Mouse (Mus musculus): ENCODE measurements around the gene Slc25a3. TPM values are rescaled to one million over a fixed set of nuclear protein-coding genes. Genes with fewer than 3 reads are reported as not detected.

The Slc25a3 gene
- total and polyA plus RNA-seq, 2 experiments = 222 to 371 TPM

DNA sequence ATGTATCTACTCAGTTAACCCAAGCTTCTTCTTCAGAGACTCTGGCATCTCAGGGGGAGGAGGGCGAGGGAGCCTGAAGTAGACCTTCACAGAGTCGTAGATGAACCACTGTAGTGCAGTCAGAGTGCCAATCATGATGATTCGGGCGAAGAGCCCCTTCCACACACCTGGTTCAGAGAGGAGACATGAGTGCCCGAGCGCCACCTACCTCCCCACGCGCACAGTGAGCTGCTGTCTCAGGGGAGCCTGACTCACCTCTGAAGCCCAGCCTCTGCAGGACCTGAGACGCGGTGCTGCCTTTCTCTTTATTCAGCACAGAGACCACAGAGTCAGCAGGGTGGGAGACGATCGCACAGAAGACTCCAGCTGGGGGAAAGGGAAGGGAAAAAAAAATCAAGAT, 6.9 kb downstream of the Slc25a3 start:
- Histone ChIP-seq H3K27me3 (ENCODE audit: control insufficient read depth, insufficient read depth, low read length) (no peaks in the 10 kb centered on the region), H3K79me2 (ENCODE audit: control insufficient read depth, insufficient read depth, low read length) (0 out of 2 replicates have a peak, but pooled peaks cover 2% of the 10 kb centered on the region), H3K27ac (replicated peaks; ENCODE audit: insufficient read depth, low read depth, low read length) (no peak overlapping the region), H3K36me3 (ENCODE audit: control insufficient read depth, insufficient read depth, low read length) (peaks cover 68% of the 10 kb centered on the region), H3K9ac (ENCODE audit: low read depth, low read length) (no peak overlapping the region), H3K4me3 (ENCODE audit: insufficient read depth, low read depth, low read length) (no peak overlapping the region), H3K4me1 (ENCODE audit: control insufficient read depth, insufficient read depth, low read length) (no peaks in the 10 kb centered on the region; the same call in 1 of the 2 replicates)
- DNase-seq (ENCODE audit: extremely low read depth, low read depth, low spot score) = no peak
- no peak for TF ChIP-seq CTCF (IDR thresholded peaks at IDR 0.05; ENCODE audit: low read depth, low read length)
- no peak for TF ChIP-seq POLR2A (IDR thresholded peaks at IDR 0.05; ENCODE audit: extremely low read depth, insufficient read depth, low read length)
- WGBS = 94% methylated on average over 12 of the region's 12 CpGs

DNA sequence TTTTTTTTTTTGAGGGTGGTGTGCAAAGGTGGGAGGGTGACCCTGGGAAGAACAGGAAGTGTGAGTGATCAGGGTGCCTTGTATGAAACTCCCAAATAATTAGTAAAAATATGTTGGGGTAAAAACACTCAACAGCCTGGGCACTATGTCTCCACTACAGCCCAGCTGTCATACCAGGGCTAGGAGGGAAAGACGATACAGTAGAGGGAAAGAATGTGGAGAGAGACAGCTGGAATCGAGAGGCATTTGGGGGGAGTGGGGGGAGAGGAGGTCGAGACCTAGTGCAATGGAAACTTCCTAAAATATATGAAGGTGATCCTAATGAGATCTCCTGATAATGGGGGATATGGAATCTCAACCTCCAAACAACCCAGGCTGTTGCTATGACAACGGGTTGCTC, 14.0 kb downstream of the Slc25a3 start:
- Histone ChIP-seq H3K9ac (ENCODE audit: low read depth, low read length) (no peak overlapping the region), H3K36me3 (ENCODE audit: control insufficient read depth, insufficient read depth, low read length) (peaks cover 13% of the 10 kb centered on the region), H3K4me3 (ENCODE audit: insufficient read depth, low read depth, low read length) (no peak overlapping the region), H3K27ac (replicated peaks; ENCODE audit: insufficient read depth, low read depth, low read length) (no peak overlapping the region), H3K4me1 (ENCODE audit: control insufficient read depth, insufficient read depth, low read length) (no peaks in the 10 kb centered on the region), H3K79me2 (ENCODE audit: control insufficient read depth, insufficient read depth, low read length) (no peaks in the 10 kb centered on the region), H3K27me3 (ENCODE audit: control insufficient read depth, insufficient read depth, low read length) (no peaks in the 10 kb centered on the region)
- TF ChIP-seq CTCF (IDR thresholded peaks at IDR 0.05; ENCODE audit: low read depth, low read length) = no peak
- no peak for TF ChIP-seq POLR2A (IDR thresholded peaks at IDR 0.05; ENCODE audit: extremely low read depth, insufficient read depth, low read length)
- no peak for DNase-seq (ENCODE audit: extremely low read depth, low read depth, low spot score)
- 82% methylated on average over 4 of the region's 4 CpGs for WGBS

DNA sequence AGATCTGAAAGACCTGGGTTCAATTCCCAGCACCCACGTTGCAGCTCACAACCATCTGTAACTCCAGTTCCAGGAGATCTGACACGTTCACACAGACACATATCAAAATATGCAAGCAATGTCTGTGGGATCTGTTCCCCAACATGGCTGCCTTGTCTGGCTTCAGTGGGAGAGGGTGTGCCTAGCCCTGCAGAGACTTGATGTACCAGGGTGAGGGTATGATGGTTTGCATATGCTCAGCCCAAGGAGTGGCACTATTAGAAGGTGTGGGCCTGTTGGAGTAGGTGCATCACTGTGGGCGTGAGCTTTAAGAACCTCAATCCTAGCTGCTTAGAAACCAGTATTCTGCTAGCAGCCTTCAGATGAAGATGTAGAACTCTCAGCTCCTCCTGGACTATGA, 17.9 kb downstream of the Slc25a3 start:
- H3K36me3 ChIP-seq (ENCODE audit: control insufficient read depth, insufficient read depth, low read length) = peaks cover 3% of the 10 kb centered on the region; the same call in 1 of the 2 replicates
- H3K79me2 ChIP-seq (ENCODE audit: control insufficient read depth, insufficient read depth, low read length) = no peaks in the 10 kb centered on the region
- no peaks in the 10 kb centered on the region for H3K4me1 ChIP-seq (ENCODE audit: control insufficient read depth, insufficient read depth, low read length)
- TF ChIP-seq CTCF (IDR thresholded peaks at IDR 0.05; ENCODE audit: low read depth, low read length) (no peak), POLR2A (IDR thresholded peaks at IDR 0.05; ENCODE audit: extremely low read depth, insufficient read depth, low read length) (no peak)
- H3K4me3 ChIP-seq (ENCODE audit: insufficient read depth, low read depth, low read length) = no peak overlapping the region
- 86% methylated on average over 3 of the region's 3 CpGs for WGBS
- DNase-seq (ENCODE audit: extremely low read depth, low read depth, low spot score) = no peak
- no peak overlapping the region for H3K9ac ChIP-seq (ENCODE audit: low read depth, low read length)
- no peaks in the 10 kb centered on the region for H3K27me3 ChIP-seq (ENCODE audit: control insufficient read depth, insufficient read depth, low read length)
- H3K27ac ChIP-seq (replicated peaks; ENCODE audit: insufficient read depth, low read depth, low read length) = no peak overlapping the region

DNA sequence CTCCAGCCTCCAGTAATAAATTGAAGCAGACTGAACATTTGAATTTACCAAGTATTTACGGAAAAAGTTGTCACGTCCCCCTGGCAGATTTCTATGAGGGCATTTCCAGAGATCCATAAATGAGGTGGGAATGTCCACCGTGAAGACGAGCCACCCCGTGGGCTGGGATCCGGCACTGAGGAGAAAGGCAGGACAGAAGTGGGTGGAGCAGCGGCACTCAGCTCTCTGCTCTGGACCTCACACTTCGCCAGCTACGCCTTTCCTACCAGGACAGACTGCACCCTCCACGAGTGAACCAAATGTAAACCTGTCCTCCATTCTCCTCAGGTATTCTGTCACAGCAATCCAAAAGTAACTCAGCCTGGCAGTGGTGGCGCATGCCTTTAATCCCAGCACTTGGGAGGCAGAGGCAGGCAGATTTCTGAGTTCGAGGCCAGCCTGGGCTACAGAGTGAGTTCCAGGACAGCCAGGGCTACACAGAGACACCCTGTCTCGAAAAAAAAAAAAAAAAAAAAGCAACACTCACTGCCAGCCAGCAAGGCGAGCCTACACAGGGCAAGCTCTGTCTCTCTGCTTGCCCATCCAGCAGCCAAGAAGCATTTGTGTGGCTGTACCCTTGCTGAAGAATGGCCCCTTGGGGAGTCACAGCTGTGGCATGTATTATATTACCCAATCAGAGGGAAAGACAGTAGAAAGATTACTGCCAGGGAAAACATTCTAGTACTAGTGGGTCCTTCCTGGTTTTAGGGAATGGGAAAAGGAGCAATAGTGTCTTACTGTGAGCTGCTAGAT, 20.9 kb downstream of the Slc25a3 start:
- no peak overlapping the region for H3K4me3 ChIP-seq (ENCODE audit: insufficient read depth, low read depth, low read length)
- WGBS = 97% methylated on average over 13 of the region's 14 CpGs
- no peak overlapping the region for H3K27ac ChIP-seq (replicated peaks; ENCODE audit: insufficient read depth, low read depth, low read length)
- no peak for TF ChIP-seq CTCF (IDR thresholded peaks at IDR 0.05; ENCODE audit: low read depth, low read length)
- no peak for TF ChIP-seq POLR2A (IDR thresholded peaks at IDR 0.05; ENCODE audit: extremely low read depth, insufficient read depth, low read length)
- no peaks in the 10 kb centered on the region for H3K27me3 ChIP-seq (ENCODE audit: control insufficient read depth, insufficient read depth, low read length)
- no peaks in the 10 kb centered on the region for H3K79me2 ChIP-seq (ENCODE audit: control insufficient read depth, insufficient read depth, low read length)
- no peaks in the 10 kb centered on the region for H3K4me1 ChIP-seq (ENCODE audit: control insufficient read depth, insufficient read depth, low read length)
- H3K9ac ChIP-seq (ENCODE audit: low read depth, low read length) = no peak overlapping the region
- peaks cover 3% of the 10 kb centered on the region; the same call in 1 of the 2 replicates for H3K36me3 ChIP-seq (ENCODE audit: control insufficient read depth, insufficient read depth, low read length)
- no peak for DNase-seq (ENCODE audit: extremely low read depth, low read depth, low spot score)

DNA sequence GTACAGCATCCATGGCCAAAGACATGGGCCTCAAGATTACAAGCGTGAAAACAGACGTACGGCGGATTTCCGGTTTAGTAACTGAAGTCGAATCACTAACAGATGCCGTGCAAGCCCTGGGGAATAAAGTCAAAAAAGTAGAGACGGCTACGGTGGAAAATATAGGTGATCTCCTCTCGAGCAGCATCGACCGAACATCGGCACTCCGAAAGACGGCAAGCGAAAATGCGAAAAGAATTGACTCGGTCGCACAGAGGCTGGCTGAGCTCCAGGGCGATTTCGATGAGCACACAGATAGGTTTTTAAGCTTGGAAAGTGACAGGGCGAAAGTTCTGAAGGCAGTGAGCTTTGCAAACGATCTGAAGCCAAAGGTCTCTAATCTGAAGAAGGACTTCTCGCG, 21.9 kb downstream of the Slc25a3 start:
- WGBS = 96% methylated on average over 25 of the region's 25 CpGs
- no peak for DNase-seq (ENCODE audit: extremely low read depth, low read depth, low spot score)
- H3K4me3 ChIP-seq (ENCODE audit: insufficient read depth, low read depth, low read length) = no peak overlapping the region
- H3K79me2 ChIP-seq (ENCODE audit: control insufficient read depth, insufficient read depth, low read length) = no peaks in the 10 kb centered on the region
- no peak overlapping the region for H3K27ac ChIP-seq (replicated peaks; ENCODE audit: insufficient read depth, low read depth, low read length)
- H3K27me3 ChIP-seq (ENCODE audit: control insufficient read depth, insufficient read depth, low read length) = no peaks in the 10 kb centered on the region
- no peaks in the 10 kb centered on the region for H3K4me1 ChIP-seq (ENCODE audit: control insufficient read depth, insufficient read depth, low read length)
- TF ChIP-seq POLR2A (IDR thresholded peaks at IDR 0.05; ENCODE audit: extremely low read depth, insufficient read depth, low read length) (no peak), CTCF (IDR thresholded peaks at IDR 0.05; ENCODE audit: low read depth, low read length) (no peak)
- H3K9ac ChIP-seq (ENCODE audit: low read depth, low read length) = no peak overlapping the region
- peaks cover 3% of the 10 kb centered on the region; the same call in 1 of the 2 replicates for H3K36me3 ChIP-seq (ENCODE audit: control insufficient read depth, insufficient read depth, low read length)

DNA sequence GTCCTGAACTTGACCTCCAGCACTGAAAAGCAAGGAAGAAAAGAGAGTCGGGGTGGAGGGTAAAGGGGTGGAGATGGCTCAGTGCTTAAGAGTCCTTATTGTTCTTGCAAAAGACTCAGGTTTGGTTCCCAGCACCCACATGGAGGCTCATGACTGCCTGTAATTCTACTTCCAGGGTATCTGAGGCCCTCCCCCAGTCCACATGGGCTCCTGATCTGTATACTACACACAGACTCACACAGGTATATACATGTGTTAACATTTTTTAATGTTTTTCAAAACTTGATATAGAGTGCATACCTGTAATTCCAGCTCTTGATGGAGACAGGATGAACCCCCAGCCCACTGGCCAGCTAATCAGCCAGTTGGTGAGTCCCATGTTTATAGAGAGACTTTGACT, 23.8 kb downstream of the Slc25a3 start:
- no peak for DNase-seq (ENCODE audit: extremely low read depth, low read depth, low spot score)
- TF ChIP-seq CTCF (IDR thresholded peaks at IDR 0.05; ENCODE audit: low read depth, low read length) (no peak), POLR2A (IDR thresholded peaks at IDR 0.05; ENCODE audit: extremely low read depth, insufficient read depth, low read length) (no peak)
- no peak overlapping the region for H3K4me3 ChIP-seq (ENCODE audit: insufficient read depth, low read depth, low read length)
- no peaks in the 10 kb centered on the region for H3K79me2 ChIP-seq (ENCODE audit: control insufficient read depth, insufficient read depth, low read length)
- H3K9ac ChIP-seq (ENCODE audit: low read depth, low read length) = no peak overlapping the region
- H3K4me1 ChIP-seq (ENCODE audit: control insufficient read depth, insufficient read depth, low read length) = no peaks in the 10 kb centered on the region
- peaks cover 3% of the 10 kb centered on the region; the same call in 1 of the 2 replicates for H3K36me3 ChIP-seq (ENCODE audit: control insufficient read depth, insufficient read depth, low read length)
- H3K27me3 ChIP-seq (ENCODE audit: control insufficient read depth, insufficient read depth, low read length) = no peaks in the 10 kb centered on the region
- 97% methylated on average over 1 of the region's 1 CpGs for WGBS
- H3K27ac ChIP-seq (replicated peaks; ENCODE audit: insufficient read depth, low read depth, low read length) = no peak overlapping the region
